Mouse (Mus musculus): Measurements from ENCODE around the gene Tcl1b2. TPM values are rescaled to one million over a fixed set of nuclear protein-coding genes. Genes with fewer than 3 reads are reported as not detected.
"Not testable (repeated sequence)": the region's sequence is repeated elsewhere in the genome, so short reads cannot be mapped to it uniquely, and the experiment has no call there.

Gene Tcl1b2
- not detected for total RNA-seq (2021)

- intact Hi-C loops (cut with DNase I) = no loop called here
- no peak for DNase-seq (ENCODE audit: low spot score in 2 of 2)
Measured at GRCm38 (mm10) chr12:105145714-105146113, at the start of gene Tcl1b2. Gene Tcl1b2 (plus strand): TSS chr12:105146014.

- intact Hi-C loops (cut with DNase I) = no loop called here
- no peak for DNase-seq (ENCODE audit: low spot score in 2 of 2)
Measured at GRCm38 (mm10) chr12:105099466-105100044, 46.3 kb upstream of the Tcl1b2 start.

- intact Hi-C loops (cut with DNase I) = no loop called here
- peak in 1 of 2 experiments; percentile 11 for DNase-seq (ENCODE audit: low spot score in 2 of 2)
Measured at GRCm38 (mm10) chr12:105102901-105103300, 42.9 kb upstream of the Tcl1b2 start.

- intact Hi-C loops (cut with DNase I) = loop anchor here (2.0 kb wide), 1 partner anchor 53 kb away; no protein-coding TSS in a partner anchor
- peak; percentile 54 to 60 for DNase-seq (ENCODE audit: low spot score in 2 of 2)
Measured at GRCm38 (mm10) chr12:105104036-105104435, 41.8 kb upstream of the Tcl1b2 start.

GRCm38 (mm10) chr12:105105326-105105725, 40.5 kb upstream of the Tcl1b2 start:
- intact Hi-C loops (cut with DNase I) = loop anchor here (2.0 kb wide), 1 partner anchor 55 kb away; no protein-coding TSS in a partner anchor
- no peak for DNase-seq (ENCODE audit: low spot score in 2 of 2)

- intact Hi-C loops (cut with DNase I) = no loop called here
- no peak for DNase-seq (ENCODE audit: low spot score in 2 of 2)
Measured at GRCm38 (mm10) chr12:105108856-105109255, 37.0 kb upstream of the Tcl1b2 start.

- intact Hi-C loops (cut with DNase I) = no loop called here
- peak; percentile 31 to 33 for DNase-seq (ENCODE audit: low spot score in 2 of 2)
Measured at GRCm38 (mm10) chr12:105109406-105109805, 36.4 kb upstream of the Tcl1b2 start.

- intact Hi-C loops (cut with DNase I) = no loop called here
- DNase-seq (ENCODE audit: low spot score in 2 of 2) = no peak
Measured at GRCm38 (mm10) chr12:105109812-105110211, 36.0 kb upstream of the Tcl1b2 start.

- intact Hi-C loops (cut with DNase I) = no loop called here
- DNase-seq (ENCODE audit: low spot score in 2 of 2) = no peak
Measured at GRCm38 (mm10) chr12:105112321-105112988, 33.4 kb upstream of the Tcl1b2 start.

GRCm38 (mm10) chr12:105116648-105117047, 29.2 kb upstream of the Tcl1b2 start:
- no peak for DNase-seq (ENCODE audit: low spot score in 2 of 2)
- intact Hi-C loops (cut with DNase I) = no loop called here

GRCm38 (mm10) chr12:105125362-105125761, 20.5 kb upstream of the Tcl1b2 start:
- intact Hi-C loops (cut with DNase I) = no loop called here
- no peak for DNase-seq (ENCODE audit: low spot score in 2 of 2)

- no peak for DNase-seq (ENCODE audit: low spot score in 2 of 2)
- intact Hi-C loops (cut with DNase I) = no loop called here
Measured at GRCm38 (mm10) chr12:105126516-105126915, 19.3 kb upstream of the Tcl1b2 start.

GRCm38 (mm10) chr12:105127607-105128006, 18.2 kb upstream of the Tcl1b2 start:
- no peak for DNase-seq (ENCODE audit: low spot score in 2 of 2)
- intact Hi-C loops (cut with DNase I) = no loop called here

- DNase-seq (ENCODE audit: low spot score in 2 of 2); intact Hi-C loops (cut with DNase I): not testable (repeated sequence)
Measured at GRCm38 (mm10) chr12:105129494-105130205, 16.2 kb upstream of the Tcl1b2 start.

GRCm38 (mm10) chr12:105134167-105134566, 11.6 kb upstream of the Tcl1b2 start:
- intact Hi-C loops (cut with DNase I); DNase-seq (ENCODE audit: low spot score in 2 of 2): not testable (repeated sequence)

- intact Hi-C loops (cut with DNase I); DNase-seq (ENCODE audit: low spot score in 2 of 2): not testable (repeated sequence)
Measured at GRCm38 (mm10) chr12:105134826-105135225, 11.0 kb upstream of the Tcl1b2 start.

GRCm38 (mm10) chr12:105137729-105138128, 8.1 kb upstream of the Tcl1b2 start:
- intact Hi-C loops (cut with DNase I); DNase-seq (ENCODE audit: low spot score in 2 of 2): not testable (repeated sequence)

- DNase-seq (ENCODE audit: low spot score in 2 of 2) = no peak
- intact Hi-C loops (cut with DNase I) = no loop called here
Measured at GRCm38 (mm10) chr12:105143096-105143495, 2.7 kb upstream of the Tcl1b2 start.

GRCm38 (mm10) chr12:105144928-105145327, 886 bp upstream of the Tcl1b2 start:
- intact Hi-C loops (cut with DNase I); DNase-seq (ENCODE audit: low spot score in 2 of 2): not testable (repeated sequence)

- intact Hi-C loops (cut with DNase I) = not testable (repeated sequence)
- DNase-seq (ENCODE audit: low spot score in 2 of 2) = peak in 1 of 2 experiments; percentile 7
Measured at GRCm38 (mm10) chr12:105155286-105155685, 9.5 kb downstream of the Tcl1b2 start.
